Mouse (Mus musculus) megakaryocyte-erythroid progenitor cell, adult 5-6 weeks (primary cell): ENCODE data around the gene Gm10643. TPM values are rescaled to one million over a fixed set of nuclear protein-coding genes. Genes with fewer than 3 reads are reported as not detected.

Experiments used
- ATAC-seq: replicated peaks from 2 replicates; pipeline ENCODE4 v1.8.0; 2016; ENCODE audit warnings: mild to moderate bottlenecking, inconsistent platforms; ENCODE audit not compliant: severe bottlenecking, poor library complexity, low FRiP score, low TSS enrichment
- total RNA-seq, 2 experiments: library from RNA; stranded (forward) in 1 of 2; stranded (reverse) in 1 of 2; fragments of 200-1000, 215-1000 nt in 1 of 2; fragments of >200 nt in 1 of 2; fragmentation: Nextera tagmentation in 1 of 2; gene quantifications; 2 replicates each; pipeline ENCODE4 v1.2.3; 2014 to 2017

The Gm10643 gene
- total RNA-seq, 2 experiments from 2014 or later: 1.6 TPM; not detected in 1

GRCm38 (mm10) chr8:84046505-84046904 is 18.4 kb downstream of the Gm10643 start:
- no peak for ATAC-seq

GRCm38 (mm10) chr8:84044900-84045299 is 20.0 kb downstream of the Gm10643 start, which contains the start of gene Rln3:
Gene Rln3, minus strand, starts transcription at chr8:84045000.
- ATAC-seq: 0 out of 2 replicates have a peak, but pooled peaks have one; percentile 17

GRCm38 (mm10) chr8:84044103-84044502 is 20.8 kb downstream of the Gm10643 start:
- ATAC-seq: no peak

- no peak for ATAC-seq
Observed at GRCm38 (mm10) chr8:84042948-84043342, 22.0 kb downstream of the Gm10643 start.

- peak; percentile 74 for ATAC-seq
Observed at GRCm38 (mm10) chr8:84042066-84042947, 22.6 kb downstream of the Gm10643 start, which contains the start of gene Il27ra. Gene Il27ra, minus strand, starts transcription at chr8:84042589.

GRCm38 (mm10) chr8:84039050-84039449 is 25.9 kb downstream of the Gm10643 start:
- ATAC-seq: peak; percentile 55; the same call in 1 of the 2 replicates

GRCm38 (mm10) chr8:84038015-84038414 is 26.9 kb downstream of the Gm10643 start:
- ATAC-seq: no peak

- ATAC-seq: no peak
Observed at GRCm38 (mm10) chr8:84032777-84033176, 32.2 kb downstream of the Gm10643 start.

GRCm38 (mm10) chr8:84029272-84029671 is 35.7 kb downstream of the Gm10643 start:
- no peak for ATAC-seq

- ATAC-seq: peak; percentile 66; the same call in 1 of the 2 replicates
Observed at GRCm38 (mm10) chr8:84027449-84027848, 37.5 kb downstream of the Gm10643 start.

- peak; percentile 18; the same call in 1 of the 2 replicates for ATAC-seq
Observed at GRCm38 (mm10) chr8:84025863-84026262, 39.1 kb downstream of the Gm10643 start.

- ATAC-seq: peak; percentile 58
Observed at GRCm38 (mm10) chr8:84024171-84024570, 40.8 kb downstream of the Gm10643 start.

GRCm38 (mm10) chr8:84023631-84024030 is 41.3 kb downstream of the Gm10643 start:
- no peak for ATAC-seq

GRCm38 (mm10) chr8:84023085-84023484 is 41.9 kb downstream of the Gm10643 start:
- no peak for ATAC-seq

- no peak for ATAC-seq
Observed at GRCm38 (mm10) chr8:84021569-84021968, 43.4 kb downstream of the Gm10643 start.

- ATAC-seq: no peak
Observed at GRCm38 (mm10) chr8:84021096-84021495, 43.8 kb downstream of the Gm10643 start, which contains the start of gene Palm3. Gene Palm3, plus strand, starts transcription at chr8:84021471.

- no peak for ATAC-seq
Observed at GRCm38 (mm10) chr8:84019738-84020137, 45.2 kb downstream of the Gm10643 start.

- ATAC-seq: no peak
Observed at GRCm38 (mm10) chr8:84015833-84016232, 49.1 kb downstream of the Gm10643 start.
